Mouse (Mus musculus) MEL (cell line): ENCODE measurements at regions not wholly inside any gene's neighbourhood (a gene's known extent, or its start where the extent isn't known, plus 50 kb on each side); places are given as distances from the start of the nearest gene placed in this dataset.
"Not testable (repeated sequence)": the region's sequence is repeated elsewhere in the genome, so short reads cannot be mapped to it uniquely, and the experiment has no call there.

Experiments
- DNase-seq: peaks from one replicate; pipeline ENCODE4 v3.0.0; 2011; ENCODE audit warnings: low read depth, low spot score
- H3K27ac ChIP-seq: 2 replicates; pipeline ENCODE4 v1.5.1; 2012; ENCODE audit warnings: low read depth, mild to moderate bottlenecking, control low read depth, low read length, moderate library complexity; ENCODE audit not compliant: control insufficient read depth
- H3K27me3 ChIP-seq, 2 experiments: fragments of 150-350 bp in 1 of 2; sonication (generic) in 1 of 2; 2 replicates each; pipeline ENCODE4 v1.6.1; 2012; ENCODE audit warnings: low read length in 2 of 2, mild to moderate bottlenecking in 2 of 2, improper control_type of control experiment in 1 of 2, moderate library complexity in 1 of 2; ENCODE audit not compliant: insufficient read depth in 2 of 2, control insufficient read depth in 1 of 2
- H3K36me3 ChIP-seq, 2 experiments: 2 replicates each; pipeline ENCODE4 v1.6.1; 2012 to 2014; ENCODE audit warnings: low read length in 2 of 2, improper control_type of control experiment in 1 of 2, inconsistent platforms in 1 of 2, mild to moderate bottlenecking in 1 of 2; ENCODE audit not compliant: insufficient read depth in 2 of 2, control insufficient read depth in 1 of 2
- H3K4me1 ChIP-seq, 2 experiments: fragments of 150-350 bp in 1 of 2; sonication (generic) in 1 of 2; 2 replicates each; pipeline ENCODE4 v1.6.1; 2012; ENCODE audit warnings: low read length in 2 of 2, improper control_type of control experiment in 1 of 2, mild to moderate bottlenecking in 1 of 2; ENCODE audit not compliant: insufficient read depth in 2 of 2, control insufficient read depth in 1 of 2
- H3K4me3 ChIP-seq, 2 experiments: fragments of 150-350 bp in 1 of 2; sonication (generic) in 1 of 2; 2 replicates each; pipeline ENCODE4 v1.5.1; 2012; ENCODE audit warnings: low read depth in 2 of 2, low read length in 2 of 2, mild to moderate bottlenecking in 2 of 2, moderate library complexity in 2 of 2, control low read depth in 1 of 2, improper control_type of control experiment in 1 of 2; ENCODE audit not compliant: control insufficient read depth in 1 of 2, insufficient read depth in 1 of 2
- H3K79me2 ChIP-seq: 2 replicates; pipeline ENCODE4 v1.6.1; 2012; ENCODE audit warnings: mild to moderate bottlenecking, low read length, moderate library complexity; ENCODE audit not compliant: control insufficient read depth, poor library complexity, insufficient read depth
- H3K9ac ChIP-seq: 2 replicates; pipeline ENCODE4 v1.6.1; 2012; ENCODE audit warnings: low read depth, mild to moderate bottlenecking, control low read depth, low read length, moderate library complexity; ENCODE audit not compliant: control insufficient read depth, poor library complexity, severe bottlenecking
- H3K9me3 ChIP-seq: fragments of 150-350 bp; sonication (generic); replicated peaks from 2 replicates; pipeline ENCODE4 v1.6.1; 2012; ENCODE audit warnings: mild to moderate bottlenecking, low read length, improper control_type of control experiment, moderate library complexity; ENCODE audit not compliant: insufficient read depth
- CHD1 ChIP-seq: IDR thresholded peaks from 2 replicates; pipeline ENCODE4 v1.6.1; 2012; ENCODE audit warnings: low read depth, mild to moderate bottlenecking, inconsistent platforms, low read length, improper control_type of control experiment
- CTCF ChIP-seq, 3 experiments: IDR thresholded peaks in 2 of 3; conservative IDR thresholded peaks in 1 of 3; 2 replicates each; pipeline ENCODE4 v1.5.1; 2011 to 2012; ENCODE audit warnings: low read length in 3 of 3, low read depth in 2 of 3, mild to moderate bottlenecking in 2 of 3, improper control_type of control experiment in 1 of 3, inconsistent platforms in 1 of 3, mixed read lengths in 1 of 3, moderate library complexity in 1 of 3; ENCODE audit not compliant: control insufficient read depth in 1 of 3, insufficient read depth in 1 of 3, poor library complexity in 1 of 3, severe bottlenecking in 1 of 3
- ELF1 ChIP-seq: IDR thresholded peaks from 2 replicates; pipeline ENCODE4 v1.6.1; 2014; ENCODE audit warnings: low read depth, mild to moderate bottlenecking, inconsistent platforms, low read length, improper control_type of control experiment, moderate library complexity
- ETS1 ChIP-seq: IDR thresholded peaks from 2 replicates; pipeline ENCODE4 v1.6.1; 2012; ENCODE audit warnings: low read depth, mild to moderate bottlenecking, inconsistent platforms, low read length, improper control_type of control experiment, moderate library complexity
- GABPA ChIP-seq: IDR thresholded peaks from 2 replicates; pipeline ENCODE4 v1.6.1; 2012; ENCODE audit warnings: low read depth, mild to moderate bottlenecking, inconsistent platforms, low read length, improper control_type of control experiment, moderate library complexity
- GATA1 ChIP-seq: IDR thresholded peaks from 2 replicates; pipeline ENCODE4 v1.6.1; 2011; ENCODE audit warnings: low read depth, low read length, improper control_type of control experiment
- MAFK ChIP-seq: IDR thresholded peaks from 2 replicates; pipeline ENCODE4 v1.6.1; 2011; ENCODE audit warnings: low read depth, mild to moderate bottlenecking, low read length, improper control_type of control experiment, borderline replicate concordance
- MAX ChIP-seq: IDR thresholded peaks from 2 replicates; pipeline ENCODE4 v1.6.1; 2011; ENCODE audit warnings: low read length, improper control_type of control experiment
- MXI1 ChIP-seq: IDR thresholded peaks from 2 replicates; pipeline ENCODE4 v1.6.1; 2011; ENCODE audit warnings: mild to moderate bottlenecking, low read depth, low read length, improper control_type of control experiment
- MYB ChIP-seq: IDR thresholded peaks from 2 replicates; pipeline ENCODE4 v1.6.1; 2011; ENCODE audit warnings: mild to moderate bottlenecking, low read depth, low read length, improper control_type of control experiment
- NELFE ChIP-seq: IDR thresholded peaks from 2 replicates; pipeline ENCODE4 v1.6.1; 2011; ENCODE audit warnings: low read depth, low read length, improper control_type of control experiment
- RAD21 ChIP-seq: IDR thresholded peaks from 2 replicates; pipeline ENCODE4 v1.6.1; 2011; ENCODE audit warnings: mild to moderate bottlenecking, low read depth, low read length, improper control_type of control experiment
- SIN3A ChIP-seq: IDR thresholded peaks from 2 replicates; pipeline ENCODE4 v1.6.1; 2012; ENCODE audit warnings: low read length, improper control_type of control experiment, inconsistent platforms
- SMC3 ChIP-seq: IDR thresholded peaks from 2 replicates; pipeline ENCODE4 v1.6.1; 2011; ENCODE audit warnings: low read depth, low read length, improper control_type of control experiment
- TAL1 ChIP-seq: IDR thresholded peaks from 2 replicates; pipeline ENCODE4 v1.6.1; 2012; ENCODE audit warnings: mild to moderate bottlenecking, inconsistent platforms, low read length, moderate library complexity, mixed read lengths
- TCF12 ChIP-seq: IDR thresholded peaks from 2 replicates; pipeline ENCODE4 v1.6.1; 2014; ENCODE audit warnings: low read depth, mild to moderate bottlenecking, inconsistent platforms, low read length, improper control_type of control experiment, moderate library complexity
- USF1 ChIP-seq: IDR thresholded peaks from 2 replicates; pipeline ENCODE4 v1.6.1; 2014; ENCODE audit warnings: low read depth, mild to moderate bottlenecking, inconsistent platforms, low read length, improper control_type of control experiment, moderate library complexity
- USF2 ChIP-seq, 2 experiments: IDR thresholded peaks; 2 replicates each; pipeline ENCODE4 v1.6.1; 2011 to 2012; ENCODE audit warnings: improper control_type of control experiment in 2 of 2, low read length in 2 of 2, borderline replicate concordance in 1 of 2, inconsistent platforms in 1 of 2, low read depth in 1 of 2, mild to moderate bottlenecking in 1 of 2; ENCODE audit not compliant: insufficient read depth in 1 of 2
- ZC3H11A ChIP-seq: IDR thresholded peaks from 2 replicates; pipeline ENCODE4 v1.6.1; 2012; ENCODE audit warnings: low read depth, mild to moderate bottlenecking, inconsistent platforms, low read length, improper control_type of control experiment
- ZKSCAN1 ChIP-seq: IDR thresholded peaks from 2 replicates; pipeline ENCODE4 v1.6.1; 2012; ENCODE audit warnings: low read depth, mild to moderate bottlenecking, inconsistent platforms, low read length, improper control_type of control experiment, moderate library complexity

- Histone ChIP-seq H3K79me2 (no peaks in the 10 kb centered on the region), H3K9me3 (no peaks in the 10 kb centered on the region), H3K27ac (no peak overlapping the region), H3K27me3 (no peaks in the 10 kb centered on the region)
- no peak for DNase-seq
- TF ChIP-seq NELFE (no peak), MAX (no peak), MXI1 (no peak), TCF12 (no peak), SIN3A (no peak), ZKSCAN1 (no peak), SMC3 (no peak), MYB (no peak), TAL1 (no peak), ELF1 (no peak), CHD1 (no peak), GABPA (no peak), USF1 (no peak), ZC3H11A (no peak), USF2 (IDR thresholded peaks at IDR 0.05; ENCODE audit: borderline replicate concordance in 1 of 2, insufficient read depth in 1 of 2, low read depth in 1 of 2, low read length in 2 of 2) (no peak), MAFK (no peak), ETS1 (no peak)
- TF ChIP-seq, all 39 proteins: peak for 0
- H3K4me1 ChIP-seq, result no peaks in the 10 kb centered on the region
- no peak overlapping the region for H3K4me3 ChIP-seq
- H3K36me3 ChIP-seq, result no peaks in the 10 kb centered on the region
- H3K9ac ChIP-seq, result no peak overlapping the region
Observed at GRCm38 (mm10) chr4:8037863-8038262, 201.0 kb downstream of the Car8 start.

- not testable (repeated sequence) for H3K4me3 ChIP-seq, H3K79me2 ChIP-seq, H3K9ac ChIP-seq, H3K9me3 ChIP-seq, H3K27me3 ChIP-seq, H3K4me1 ChIP-seq, H3K27ac ChIP-seq, H3K36me3 ChIP-seq, DNase-seq
Observed at GRCm38 (mm10) chr4:8033402-8033801, 205.4 kb downstream of the Car8 start.

GRCm38 (mm10) chr4:8005155-8005554 is 233.7 kb downstream of the Car8 start:
- no peaks in the 10 kb centered on the region for H3K36me3 ChIP-seq
- no peaks in the 10 kb centered on the region for H3K79me2 ChIP-seq
- H3K4me3 ChIP-seq, result no peak overlapping the region
- no peak overlapping the region for H3K27ac ChIP-seq
- no peak overlapping the region for H3K9ac ChIP-seq
- H3K4me1 ChIP-seq, result no peaks in the 10 kb centered on the region
- no peaks in the 10 kb centered on the region for H3K9me3 ChIP-seq
- TF ChIP-seq CTCF (IDR thresholded peaks at IDR 0.05 in 2 of 3, conservative IDR thresholded peaks at IDR 0.05 in 1 of 3; ENCODE audit: control insufficient read depth in 1 of 3, insufficient read depth in 1 of 3, low read depth in 2 of 3, low read length in 3 of 3, poor library complexity in 1 of 3, severe bottlenecking in 1 of 3), result peak; percentile 51 to 78 (median 74)
- TF ChIP-seq ETS1, result no peak
- no peak for TF ChIP-seq USF2 (IDR thresholded peaks at IDR 0.05; ENCODE audit: borderline replicate concordance in 1 of 2, insufficient read depth in 1 of 2, low read depth in 1 of 2, low read length in 2 of 2)
- no peak for TF ChIP-seq GATA1
- TF ChIP-seq ZC3H11A, result peak; percentile 51
- peak; percentile 58 for TF ChIP-seq RAD21
- no peak for TF ChIP-seq USF1
- TF ChIP-seq SMC3, result peak; percentile 80
- TF ChIP-seq, all 39 proteins: peak for 4
- peak; percentile 55 for DNase-seq
- H3K27me3 ChIP-seq, result no peaks in the 10 kb centered on the region
